Mouse (Mus musculus): ENCODE results near the gene Cggbp1.
"Not testable (repeated sequence)": the region's sequence is repeated elsewhere in the genome, so short reads cannot be mapped to it uniquely, and the experiment has no call there.

Gene Cggbp1

GRCm38 (mm10) chr16:64851563-64852362, at the start of gene Cggbp1, which contains the start of gene Zfp654:
Cggbp1 (plus strand) TSS chr16:64851996.
Zfp654 (minus strand) TSS chr16:64851652.
- peak; percentile 100 for DNase-seq

- DNase-seq: no peak
Measured at GRCm38 (mm10) chr16:64803041-64803440, 48.8 kb upstream of the Cggbp1 start.

- DNase-seq: no peak
Measured at GRCm38 (mm10) chr16:64817094-64817765, 34.6 kb upstream of the Cggbp1 start.

- no peak for DNase-seq
Measured at GRCm38 (mm10) chr16:64823890-64824289, 27.9 kb upstream of the Cggbp1 start.

GRCm38 (mm10) chr16:64824474-64824873, 27.3 kb upstream of the Cggbp1 start:
- no peak for DNase-seq

- no peak for DNase-seq
Measured at GRCm38 (mm10) chr16:64830291-64830690, 21.5 kb upstream of the Cggbp1 start.

GRCm38 (mm10) chr16:64835996-64836545, 15.7 kb upstream of the Cggbp1 start:
- DNase-seq: no peak

GRCm38 (mm10) chr16:64836709-64837108, 15.1 kb upstream of the Cggbp1 start:
- DNase-seq: no peak

- no peak for DNase-seq
Measured at GRCm38 (mm10) chr16:64841481-64842373, 10.1 kb upstream of the Cggbp1 start.

GRCm38 (mm10) chr16:64842374-64842729, 9.4 kb upstream of the Cggbp1 start:
- no peak for DNase-seq

GRCm38 (mm10) chr16:64845947-64846346, 5.8 kb upstream of the Cggbp1 start:
- peak; percentile 31 for DNase-seq

GRCm38 (mm10) chr16:64850287-64851084, 1.3 kb upstream of the Cggbp1 start:
- peak; percentile 61 for DNase-seq

GRCm38 (mm10) chr16:64851085-64851562, 672 bp upstream of the Cggbp1 start:
- no peak for DNase-seq

GRCm38 (mm10) chr16:64852441-64852871, 660 bp downstream of the Cggbp1 start:
- peak; percentile 79 for DNase-seq

GRCm38 (mm10) chr16:64852891-64853290, 1.1 kb downstream of the Cggbp1 start:
- DNase-seq: no peak

GRCm38 (mm10) chr16:64856946-64857345, 5.2 kb downstream of the Cggbp1 start:
- no peak for DNase-seq

GRCm38 (mm10) chr16:64865841-64866240, 14.0 kb downstream of the Cggbp1 start:
- not testable (repeated sequence) for DNase-seq

- DNase-seq: no peak
Measured at GRCm38 (mm10) chr16:64868613-64869012, 16.8 kb downstream of the Cggbp1 start.

GRCm38 (mm10) chr16:64869621-64870020, 17.8 kb downstream of the Cggbp1 start:
- no peak for DNase-seq

GRCm38 (mm10) chr16:64872296-64872695, 20.5 kb downstream of the Cggbp1 start:
- DNase-seq: no peak

- DNase-seq: no peak
Measured at GRCm38 (mm10) chr16:64872841-64873240, 21.0 kb downstream of the Cggbp1 start.

All from liver (tissue).